Mouse (Mus musculus) CH12.LX (cell line): ENCODE data around the gene Rbms1. TPM values are rescaled to one million over a fixed set of nuclear protein-coding genes. Genes with fewer than 3 reads are reported as not detected.

ENCODE experiments used
- DNase-seq: peaks from one replicate; pipeline ENCODE4 v3.0.0-alpha.2; 2013; ENCODE audit errors: extremely low read depth
- H3K27ac ChIP-seq: 2 replicates; pipeline ENCODE4 v1.5.1; 2012; ENCODE audit warnings: low read depth, mild to moderate bottlenecking, control low read depth, moderate library complexity; ENCODE audit not compliant: insufficient read depth
- H3K27me3 ChIP-seq: replicated peaks from 2 replicates; pipeline ENCODE3; 2012; ENCODE audit warnings: inconsistent platforms
- H3K36me3 ChIP-seq, 2 experiments: replicated peaks in 1 of 2; 2 replicates each; pipeline versions ENCODE3 to v1.6.1; 2012; ENCODE audit warnings: inconsistent platforms in 1 of 2, low read length in 1 of 2, mild to moderate bottlenecking in 1 of 2, mixed read lengths in 1 of 2, moderate library complexity in 1 of 2; ENCODE audit not compliant: control insufficient read depth in 1 of 2, insufficient read depth in 1 of 2
- H3K4me1 ChIP-seq, 2 experiments: 2 replicates each; pipeline ENCODE4 v1.6.1; 2012; ENCODE audit warnings: inconsistent platforms in 1 of 2, moderate library complexity in 1 of 2; ENCODE audit not compliant: insufficient read depth in 2 of 2, control insufficient read depth in 1 of 2
- H3K4me2 ChIP-seq: 2 replicates; pipeline ENCODE4 v1.6.1; 2012; ENCODE audit warnings: low read depth, mild to moderate bottlenecking, control low read depth; ENCODE audit not compliant: poor library complexity, insufficient read depth, severe bottlenecking
- H3K4me3 ChIP-seq, 3 experiments: fragments of 150-350 bp in 1 of 3; sonication (generic) in 1 of 3; replicated peaks in 1 of 3; 2 replicates each; pipeline versions ENCODE3 to v1.5.1; 2011 to 2012; ENCODE audit warnings: low read depth in 2 of 3, low read length in 2 of 3, mild to moderate bottlenecking in 2 of 3, moderate library complexity in 2 of 3, control low read depth in 1 of 3, improper control_type of control experiment in 1 of 3, inconsistent platforms in 1 of 3, mixed read lengths in 1 of 3; ENCODE audit not compliant: poor library complexity in 1 of 3
- H3K79me2 ChIP-seq: replicated peaks from 2 replicates; pipeline ENCODE4 v1.6.1; 2012; ENCODE audit warnings: mild to moderate bottlenecking, moderate library complexity; ENCODE audit not compliant: control insufficient read depth, poor library complexity, insufficient read depth, severe bottlenecking; ENCODE audit errors: extremely low read depth
- H3K9ac ChIP-seq: 2 replicates; pipeline ENCODE4 v1.6.1; 2012; ENCODE audit warnings: low read depth, mild to moderate bottlenecking, control low read depth, moderate library complexity; ENCODE audit not compliant: insufficient read depth
- H3K9me3 ChIP-seq: replicated peaks from 2 replicates; pipeline ENCODE3; 2012; ENCODE audit warnings: low read length, inconsistent platforms, mixed read lengths
- BHLHE40 ChIP-seq: IDR thresholded peaks from 2 replicates; pipeline ENCODE4 v1.6.1; 2011; ENCODE audit warnings: mild to moderate bottlenecking, low read depth, low read length, improper control_type of control experiment
- CHD1 ChIP-seq: IDR thresholded peaks from 2 replicates; pipeline ENCODE4 v1.6.1; 2012; ENCODE audit warnings: low read depth, low read length, improper control_type of control experiment, inconsistent platforms
- CHD2 ChIP-seq: IDR thresholded peaks from 2 replicates; pipeline ENCODE4 v1.6.1; 2011; ENCODE audit warnings: low read length, improper control_type of control experiment
- CTCF ChIP-seq, 2 experiments: IDR thresholded peaks in 1 of 2; conservative IDR thresholded peaks in 1 of 2; 2 replicates each; pipeline ENCODE4 v1.5.1; 2011 to 2012; ENCODE audit warnings: low read depth in 2 of 2, low read length in 2 of 2, improper control_type of control experiment in 1 of 2, inconsistent platforms in 1 of 2, mild to moderate bottlenecking in 1 of 2, moderate library complexity in 1 of 2
- EP300 ChIP-seq: IDR thresholded peaks from 2 replicates; pipeline ENCODE4 v1.6.1; 2011; ENCODE audit warnings: low read length, improper control_type of control experiment
- ETS1 ChIP-seq: conservative IDR thresholded peaks from 2 replicates; pipeline ENCODE4 v1.6.1; 2012; ENCODE audit warnings: low read depth, mild to moderate bottlenecking, inconsistent platforms, low read length, improper control_type of control experiment, moderate library complexity
- GABPA ChIP-seq: IDR thresholded peaks from 2 replicates; pipeline ENCODE4 v1.6.1; 2012; ENCODE audit warnings: low read depth, low read length, improper control_type of control experiment, inconsistent platforms; ENCODE audit not compliant: insufficient replicate concordance
- IRF4 ChIP-seq: IDR thresholded peaks from 2 replicates; pipeline ENCODE4 v1.6.1; 2014; ENCODE audit warnings: low read depth, mild to moderate bottlenecking, inconsistent platforms, low read length, improper control_type of control experiment
- MAFK ChIP-seq: IDR thresholded peaks from 2 replicates; pipeline ENCODE4 v1.6.1; 2011; ENCODE audit warnings: low read length, improper control_type of control experiment; ENCODE audit not compliant: insufficient replicate concordance
- MAX ChIP-seq: IDR thresholded peaks from 2 replicates; pipeline ENCODE4 v1.6.1; 2011; ENCODE audit warnings: low read length, improper control_type of control experiment
- MAZ ChIP-seq: IDR thresholded peaks from 2 replicates; pipeline ENCODE4 v1.6.1; 2012; ENCODE audit warnings: low read depth, mild to moderate bottlenecking, inconsistent platforms, low read length, improper control_type of control experiment, moderate library complexity
- MEF2A ChIP-seq: IDR thresholded peaks from 2 replicates; pipeline ENCODE4 v1.6.1; 2014; ENCODE audit warnings: low read depth, mild to moderate bottlenecking, inconsistent platforms, low read length, improper control_type of control experiment, borderline replicate concordance
- MXI1 ChIP-seq: IDR thresholded peaks from 2 replicates; pipeline ENCODE4 v1.6.1; 2011; ENCODE audit warnings: mild to moderate bottlenecking, low read depth, low read length, improper control_type of control experiment
- MYC ChIP-seq: IDR thresholded peaks from 2 replicates; pipeline ENCODE4 v1.6.1; 2011; ENCODE audit warnings: low read depth, mild to moderate bottlenecking, improper control_type of control experiment, low read length
- NELFE ChIP-seq: IDR thresholded peaks from 2 replicates; pipeline ENCODE4 v1.6.1; 2011; ENCODE audit warnings: low read depth, low read length, improper control_type of control experiment
- NRF1 ChIP-seq: IDR thresholded peaks from 2 replicates; pipeline ENCODE4 v1.6.1; 2014; ENCODE audit warnings: low read depth, mild to moderate bottlenecking, inconsistent platforms, low read length, improper control_type of control experiment, moderate library complexity
- PAX5 ChIP-seq: IDR thresholded peaks from 2 replicates; pipeline ENCODE4 v1.6.1; 2012; ENCODE audit warnings: low read length, inconsistent platforms, mixed read lengths
- POLR2A ChIP-seq: IDR thresholded peaks from 2 replicates; pipeline ENCODE4 v1.6.1; 2011; ENCODE audit warnings: low read depth, mild to moderate bottlenecking, improper control_type of control experiment, low read length
- POLR2AphosphoS2 ChIP-seq: IDR thresholded peaks from 2 replicates; pipeline ENCODE4 v1.6.1; 2011; ENCODE audit warnings: low read depth, low read length, improper control_type of control experiment
- RAD21 ChIP-seq: IDR thresholded peaks from 2 replicates; pipeline ENCODE4 v1.6.1; 2011; ENCODE audit warnings: low read depth, mild to moderate bottlenecking, low read length, improper control_type of control experiment, moderate library complexity
- RCOR1 ChIP-seq: conservative IDR thresholded peaks from 2 replicates; pipeline ENCODE4 v1.6.1; 2012; ENCODE audit warnings: low read depth, mild to moderate bottlenecking, inconsistent platforms, low read length, improper control_type of control experiment
- SIN3A ChIP-seq: IDR thresholded peaks from 2 replicates; pipeline ENCODE4 v1.6.1; 2012; ENCODE audit warnings: low read length, improper control_type of control experiment, inconsistent platforms
- SMC3 ChIP-seq: IDR thresholded peaks from 2 replicates; pipeline ENCODE4 v1.6.1; 2011; ENCODE audit warnings: low read depth, low read length, improper control_type of control experiment
- TBP ChIP-seq: conservative IDR thresholded peaks from 2 replicates; pipeline ENCODE4 v1.6.1; 2011; ENCODE audit warnings: low read depth, low read length, improper control_type of control experiment
- TCF12 ChIP-seq: IDR thresholded peaks from 2 replicates; pipeline ENCODE4 v1.6.1; 2014; ENCODE audit warnings: low read depth, mild to moderate bottlenecking, inconsistent platforms, low read length, improper control_type of control experiment
- UBTF ChIP-seq: IDR thresholded peaks from 2 replicates; pipeline ENCODE4 v1.6.1; 2012; ENCODE audit warnings: low read depth, mild to moderate bottlenecking, inconsistent platforms, low read length, improper control_type of control experiment, moderate library complexity
- USF1 ChIP-seq: IDR thresholded peaks from 2 replicates; pipeline ENCODE4 v1.6.1; 2014; ENCODE audit warnings: low read depth, mild to moderate bottlenecking, inconsistent platforms, low read length, improper control_type of control experiment
- ZC3H11A ChIP-seq: IDR thresholded peaks from 2 replicates; pipeline ENCODE4 v1.6.1; 2012; ENCODE audit warnings: low read depth, mild to moderate bottlenecking, inconsistent platforms, low read length, improper control_type of control experiment
- ZNF384 ChIP-seq: IDR thresholded peaks from 2 replicates; pipeline ENCODE4 v1.6.1; 2012; ENCODE audit warnings: low read depth, low read length, improper control_type of control experiment, inconsistent platforms
- dilution Hi-C: fragments of 300-500 bp; cut with MboI; formaldehyde crosslinking; loops from 2 replicates; pipeline ENCODE4 v1.14.3; 2020; ENCODE audit warnings: low sequenced_read_pairs; ENCODE audit not compliant: extremely low pct_unique_long_range_greater_than_20kb, extremely low pct_ligation_motif_present
- in situ Hi-C: fragments of 300-500 bp; cut with MboI; formaldehyde crosslinking; loops from 3 replicates; pipeline ENCODE4 v1.14.3; 2019; ENCODE audit warnings: low sequenced_read_pairs, low pct_ligation_motif_present, low pct_unique_long_range_greater_than_20kb, mixed read lengths
- polyA plus RNA-seq: library from polyadenylated mRNA; unstranded; fragments of >175 nt; gene quantifications from 2 replicates; pipeline ENCODE4 v1.2.1, GENCODE M21; 2012; ENCODE audit warnings: low read depth; ENCODE audit not compliant: insufficient read length
- total RNA-seq, 2 experiments: library from RNA; depleted of rRNA; stranded (reverse); fragments of 300-350 nt in 1 of 2; fragments of >200 nt in 1 of 2; gene quantifications; 2 replicates each; pipeline ENCODE4 v1.2.3; 2012 to 2014

Gene Rbms1
- total and polyA plus RNA-seq, 3 experiments: 10.6 to 33.9 (median 12.6) TPM

- in situ Hi-C loops (no loop called here), dilution Hi-C loops (no loop called here)
- Histone ChIP-seq H3K9me3 (no peaks in the 10 kb centered on the region), H3K27me3 (no peaks in the 10 kb centered on the region), H3K27ac (no peak overlapping the region), H3K36me3 (peaks cover 0 to 14% of the 10 kb centered on the region in 2 experiments), H3K4me2 (no peak overlapping the region), H3K4me3 (no peak overlapping the region), H3K79me2 (no peaks in the 10 kb centered on the region), H3K9ac (no peak overlapping the region), H3K4me1 (peaks cover 15 to 66% of the 10 kb centered on the region in 2 experiments)
- peak; percentile 27; the same call in 1 of the 2 replicates for TF ChIP-seq ZNF384
- no peak for TF ChIP-seq POLR2A
- no peak for DNase-seq
These were observed 117.6 kb downstream of the Rbms1 start for GRCm38 (mm10) chr2:60845316-60845894.

- H3K9me3 ChIP-seq: no peaks in the 10 kb centered on the region
- dilution Hi-C loops: no loop called here
- H3K4me1 ChIP-seq: peaks cover 15 to 57% of the 10 kb centered on the region in 2 experiments
- no peaks in the 10 kb centered on the region for H3K27me3 ChIP-seq
- DNase-seq: peak; percentile 68
- H3K9ac ChIP-seq: no peak overlapping the region
- no peak overlapping the region for H3K27ac ChIP-seq
- peaks cover 0 to 20% of the 10 kb centered on the region in 2 experiments for H3K36me3 ChIP-seq
- no peaks in the 10 kb centered on the region for H3K79me2 ChIP-seq
- no peak overlapping the region for H3K4me3 ChIP-seq
- 0 out of 2 replicates have a peak, but pooled peaks have one; percentile 66 for TF ChIP-seq EP300
- TF ChIP-seq PAX5: no peak
- no peak for TF ChIP-seq NELFE
- no peak for TF ChIP-seq MEF2A
- TF ChIP-seq UBTF: no peak
- TF ChIP-seq SIN3A: no peak
- no peak for TF ChIP-seq MXI1
- TF ChIP-seq USF1: no peak
- no peak for TF ChIP-seq MYC
- TF ChIP-seq SMC3: no peak
- TF ChIP-seq NRF1: no peak
- TF ChIP-seq TCF12: no peak
- no peak for TF ChIP-seq MAX
- TF ChIP-seq MAZ: no peak
- peak; percentile 66 for TF ChIP-seq ETS1
- no peak for TF ChIP-seq RCOR1
- TF ChIP-seq MAFK: no peak
- TF ChIP-seq ZNF384: no peak
- TF ChIP-seq CHD2: no peak
- TF ChIP-seq GABPA: no peak
- no peak for TF ChIP-seq RAD21
- TF ChIP-seq IRF4: peak; percentile 40; the same call in 1 of the 2 replicates
- TF ChIP-seq ZC3H11A: no peak
- TF ChIP-seq TBP: no peak
- TF ChIP-seq BHLHE40: 0 out of 2 replicates have a peak, but pooled peaks have one; percentile 22
- TF ChIP-seq POLR2AphosphoS2: no peak
- no peak for TF ChIP-seq CTCF (conservative IDR thresholded peaks at IDR 0.05 in 1 of 2, IDR thresholded peaks at IDR 0.05 in 1 of 2; ENCODE audit: low read depth in 2 of 2, low read length in 2 of 2)
- TF ChIP-seq CHD1: no peak
- no peak overlapping the region for H3K4me2 ChIP-seq
- in situ Hi-C loops: no loop called here
These were observed 118.7 kb downstream of the Rbms1 start for GRCm38 (mm10) chr2:60844259-60844658.
